Mouse (Mus musculus): ENCODE results near the gene Mical2. TPM values are rescaled to one million over a fixed set of nuclear protein-coding genes. Genes with fewer than 3 reads are reported as not detected.

The Mical2 gene
- total RNA-seq, 2 experiments from 2014 or later, result 80.8 to 101 TPM

GRCm38 (mm10) chr7:112207717-112208116 lies 17.9 kb upstream of the Mical2 start:
- no peak for DNase-seq
- intact Hi-C loops (cut with DNase I), result loop anchor here (2.0 kb wide), 1 partner anchor 15 kb away; no protein-coding TSS in a partner anchor

DNA sequence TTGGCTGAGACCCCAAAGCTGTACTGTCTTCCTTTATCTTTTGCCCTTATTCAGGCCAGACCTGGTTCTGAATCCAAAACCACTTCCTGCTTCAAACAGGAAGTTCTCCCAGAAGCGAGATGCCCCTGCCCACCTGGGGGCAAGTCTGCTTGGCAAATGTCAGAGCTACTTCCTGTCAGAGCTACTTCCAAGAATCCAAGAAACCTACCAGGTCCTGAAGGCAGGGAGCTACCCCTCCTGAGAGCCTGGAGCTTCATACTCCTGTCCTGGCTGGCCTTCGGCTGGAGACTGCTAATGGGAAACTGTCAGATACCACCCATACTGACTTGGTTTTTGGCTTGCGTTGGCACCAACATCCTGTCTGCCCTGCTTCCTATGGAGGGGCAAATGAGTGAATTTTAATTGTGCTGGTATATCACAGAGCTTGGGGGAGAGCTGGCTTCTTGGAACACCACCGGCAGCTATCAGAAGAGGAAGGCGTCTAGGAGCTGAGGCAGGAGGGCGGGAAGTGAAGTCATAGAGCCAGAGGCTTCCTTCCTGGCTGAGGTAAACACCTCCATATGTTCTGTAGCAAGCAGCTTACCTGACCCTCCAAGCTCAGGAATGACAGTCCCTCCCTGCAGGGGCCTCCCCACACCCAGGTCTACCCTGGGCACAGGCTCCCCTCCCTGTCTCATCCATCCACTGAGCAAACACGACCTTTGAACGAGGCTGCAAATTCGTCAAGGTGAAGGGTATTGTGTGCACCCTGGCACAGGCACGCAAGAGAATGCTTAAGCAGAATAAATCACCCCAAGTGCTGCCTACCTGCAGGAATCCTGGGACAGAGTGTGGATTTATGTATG lies 17.1 kb upstream of the Mical2 start:
- intact Hi-C loops (cut with DNase I), result no loop called here
- no peak for DNase-seq

DNA sequence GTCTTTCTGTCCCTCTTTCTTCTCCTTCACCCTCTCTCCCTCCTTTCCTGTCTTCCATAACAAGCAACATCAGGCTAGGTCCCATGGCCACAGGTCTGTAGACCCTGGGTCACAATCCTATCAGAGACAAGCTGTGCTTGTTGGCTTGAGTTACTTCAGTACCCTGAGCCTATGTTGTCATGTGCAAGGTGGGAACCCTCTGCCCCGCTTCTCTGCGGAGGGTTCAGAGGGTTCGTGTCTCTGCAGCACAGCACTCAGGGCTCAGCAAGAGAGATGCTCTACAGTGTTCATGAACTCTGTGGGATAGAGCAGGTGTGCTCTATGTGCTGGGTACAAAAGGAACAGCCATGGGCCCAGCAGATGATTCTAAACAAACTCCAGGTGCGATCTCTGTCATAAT lies 16.0 kb upstream of the Mical2 start:
- no peak for DNase-seq
- intact Hi-C loops (cut with DNase I), result no loop called here

GRCm38 (mm10) chr7:112212921-112213721 lies 12.5 kb upstream of the Mical2 start:
- no peak for DNase-seq
- intact Hi-C loops (cut with DNase I), result loop anchor here (1.0 kb wide), 2 partner anchors 115 to 156 kb away; no protein-coding TSS in a partner anchor

DNA sequence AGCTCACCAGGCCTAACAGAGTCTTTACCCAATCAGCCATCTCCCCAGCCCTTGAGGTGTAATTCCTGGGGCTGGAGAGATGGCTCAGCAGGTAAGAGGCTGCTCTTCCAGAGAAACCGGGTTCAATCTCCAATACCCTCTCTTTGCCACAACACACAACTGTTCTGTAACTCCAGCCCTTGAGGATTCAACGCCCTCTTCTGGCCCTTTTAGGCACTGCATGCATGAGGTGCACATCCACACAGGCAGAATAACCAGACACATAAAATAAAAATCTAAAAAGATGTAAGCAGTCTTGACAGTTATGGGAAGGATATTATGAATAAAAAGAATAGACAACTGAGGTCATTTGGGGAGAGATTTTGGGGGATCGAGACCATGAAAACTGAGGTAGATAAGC lies 9.8 kb upstream of the Mical2 start:
- intact Hi-C loops (cut with DNase I), result no loop called here
- no peak for DNase-seq

DNA sequence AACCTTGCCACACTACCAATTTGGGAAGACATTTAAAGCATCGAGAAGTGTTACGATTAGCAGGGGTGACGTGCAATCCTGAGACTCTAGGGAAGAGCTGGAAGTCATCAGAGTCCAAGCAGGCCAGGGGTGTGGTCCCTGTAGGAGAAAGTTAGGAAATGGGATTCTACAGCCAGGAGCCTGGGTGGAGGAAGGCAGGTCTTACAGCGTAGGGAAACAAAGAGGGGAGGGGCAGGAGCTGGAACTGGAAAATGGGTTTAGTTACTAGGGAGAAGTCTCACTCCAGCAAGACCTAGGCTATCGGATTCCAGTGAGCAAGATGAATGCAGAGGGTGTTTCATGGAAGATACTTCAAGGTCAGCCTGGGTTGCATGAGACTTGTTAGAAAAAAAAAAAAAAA lies 8.9 kb upstream of the Mical2 start:
- intact Hi-C loops (cut with DNase I), result no loop called here
- DNase-seq, result no peak

DNA sequence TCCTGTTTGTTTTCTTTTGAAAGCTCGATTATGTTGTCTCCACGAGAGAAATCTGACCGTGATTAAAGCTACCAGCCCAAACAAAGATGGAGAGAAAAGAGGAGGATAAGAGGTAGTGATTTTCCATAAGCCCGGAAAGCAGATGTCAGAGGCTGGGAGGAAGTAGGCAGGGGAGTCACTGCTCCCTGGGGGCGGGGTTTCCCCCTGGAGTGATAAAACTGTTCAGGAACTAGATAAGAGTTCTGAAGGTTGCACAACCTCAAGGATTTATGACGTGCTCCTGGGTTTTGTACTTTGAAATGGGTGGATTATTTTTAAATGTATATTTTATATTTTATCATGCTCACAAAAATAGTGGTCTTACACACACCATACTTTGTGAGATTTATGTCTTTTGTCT lies 8.4 kb upstream of the Mical2 start:
- intact Hi-C loops (cut with DNase I), result no loop called here
- no peak for DNase-seq

DNA sequence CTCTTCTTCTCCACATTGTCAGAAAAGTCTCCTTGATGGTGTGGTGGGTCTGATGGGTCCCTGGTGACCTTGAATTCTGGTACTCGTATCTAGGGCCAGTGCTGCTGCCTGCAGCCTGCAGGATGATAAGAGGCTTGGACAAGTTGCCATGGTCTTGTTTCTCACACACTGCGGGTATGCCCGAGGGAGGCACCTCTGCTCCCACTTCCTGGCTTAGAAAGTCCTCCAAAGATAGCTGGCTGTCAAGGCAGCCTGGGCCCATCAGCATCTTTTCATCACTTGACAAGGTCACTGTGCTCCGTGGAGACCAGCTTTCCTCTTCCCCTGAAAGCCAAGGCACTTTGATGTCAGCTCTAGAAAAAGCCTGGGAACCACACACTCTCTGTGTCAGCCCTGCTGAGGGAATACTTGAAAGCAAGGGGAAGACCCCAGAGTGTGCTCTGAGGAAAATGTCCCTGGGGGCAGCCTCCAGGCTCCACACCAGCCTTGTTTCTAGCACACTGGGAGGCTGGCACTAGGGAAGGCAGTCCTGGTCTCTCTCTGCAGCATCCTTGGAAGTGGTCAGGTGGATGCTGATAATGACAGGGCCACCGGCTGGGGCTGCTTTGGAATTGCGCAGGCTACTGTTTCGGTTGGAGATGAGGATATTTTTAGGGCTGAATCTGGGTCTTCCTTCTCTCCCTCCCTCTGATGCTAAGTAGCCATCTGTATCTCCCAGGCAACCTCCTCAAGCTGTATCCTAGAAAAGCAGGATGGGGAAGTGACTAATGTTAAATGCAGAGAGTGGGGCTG lies 2.7 kb upstream of the Mical2 start:
- no peak for DNase-seq

GRCm38 (mm10) chr7:112224854-112225253 lies 802 bp upstream of the Mical2 start:
- intact Hi-C loops (cut with DNase I), result loop anchor here (5.0 kb wide), 1 partner anchor 102 kb away; no protein-coding TSS in a partner anchor
- DNase-seq, result no peak

More for the DNA sequence above, 2.7 kb upstream of the Mical2 start:
- intact Hi-C loops (cut with DNase I), result loop anchor here (2.0 kb wide), 2 partner anchors 16 to 38 kb away; no protein-coding TSS in a partner anchor

GRCm38 (mm10) chr7:112226446-112227265 lies 1.0 kb downstream of the Mical2 start:
- DNase-seq, result peak; percentile 55 to 63
- intact Hi-C loops (cut with DNase I), result loop anchor here (2.0 to 5.0 kb wide), 3 partner anchors 52 to 101 kb away; no protein-coding TSS in a partner anchor

GRCm38 (mm10) chr7:112227266-112227562 lies 1.6 kb downstream of the Mical2 start:
- no peak for DNase-seq
- intact Hi-C loops (cut with DNase I), result loop anchor here (2.0 to 5.0 kb wide), 3 partner anchors 52 to 100 kb away; no protein-coding TSS in a partner anchor

DNA sequence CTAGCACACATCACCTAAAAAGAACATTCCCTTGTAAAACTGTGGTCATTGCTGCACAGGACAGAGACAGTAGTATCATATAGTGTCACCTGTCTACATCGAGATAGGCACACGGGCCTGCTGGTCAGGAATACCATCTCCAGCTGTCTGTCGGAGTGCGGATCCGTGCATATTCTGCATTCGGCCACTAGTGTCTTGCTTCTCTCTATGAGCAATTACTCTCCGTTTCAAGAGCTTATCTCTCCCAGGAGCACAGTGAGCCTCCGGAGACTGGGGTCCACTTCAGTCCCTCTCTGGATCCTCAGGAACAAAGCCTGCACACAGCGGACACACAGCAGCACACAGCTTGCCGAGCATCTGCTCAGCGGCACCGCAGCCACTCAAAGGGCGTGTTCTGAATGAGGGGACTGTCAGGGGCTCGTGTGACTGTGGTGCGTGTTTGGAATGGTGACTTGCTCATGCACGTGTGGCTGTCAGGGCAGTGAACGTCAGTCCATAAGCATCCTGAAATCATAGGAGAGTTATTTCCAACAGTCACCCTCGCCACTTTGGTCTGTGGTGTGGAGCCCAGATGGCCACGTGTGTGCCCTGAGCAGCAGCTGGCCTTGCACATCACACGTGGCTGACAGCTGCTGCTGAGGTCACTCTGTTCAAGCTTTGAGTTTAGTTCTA lies 3.3 kb downstream of the Mical2 start:
- intact Hi-C loops (cut with DNase I), result loop anchor here (5.0 kb wide), 1 partner anchor 98 kb away; no protein-coding TSS in a partner anchor
- peak in 1 of 2 experiments; percentile 64 for DNase-seq

GRCm38 (mm10) chr7:112231731-112232130 lies 6.1 kb downstream of the Mical2 start:
- intact Hi-C loops (cut with DNase I), result no loop called here
- peak; percentile 65 to 66 for DNase-seq

DNA sequence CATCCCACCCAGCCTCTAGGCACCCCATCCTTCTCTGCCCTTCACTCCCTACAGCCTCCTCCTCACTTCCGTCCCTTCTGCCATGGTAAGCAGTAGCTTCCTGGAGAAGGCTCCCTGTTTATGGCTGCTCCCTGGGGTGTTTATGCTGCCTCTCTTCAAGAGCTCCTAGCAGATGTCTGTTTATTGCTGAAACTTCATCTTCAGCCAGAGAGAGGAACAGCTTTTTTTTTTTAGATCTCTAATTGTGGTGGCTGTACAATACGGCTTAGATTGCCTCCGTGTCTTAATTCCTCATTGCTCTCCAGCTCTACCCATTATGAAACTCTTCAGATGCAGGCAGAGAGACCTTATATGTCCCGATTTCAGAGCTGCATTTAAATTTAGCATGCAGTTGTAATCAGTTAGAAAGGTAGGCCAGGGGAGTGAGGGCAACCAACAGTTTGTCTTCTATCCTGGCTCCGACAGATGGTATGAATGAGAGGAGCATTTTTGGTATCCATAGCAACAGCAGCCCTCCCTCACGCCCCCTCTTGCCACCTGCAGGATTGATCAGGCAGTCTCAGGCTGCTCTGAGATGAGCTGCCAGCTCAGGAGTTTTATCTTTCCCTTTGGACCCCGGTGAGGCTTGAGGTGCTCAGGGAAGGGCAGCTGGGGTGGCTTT lies 7.8 kb downstream of the Mical2 start:
- intact Hi-C loops (cut with DNase I), result no loop called here
- no peak for DNase-seq

GRCm38 (mm10) chr7:112234410-112234809 lies 8.8 kb downstream of the Mical2 start:
- intact Hi-C loops (cut with DNase I), result no loop called here

GRCm38 (mm10) chr7:112235493-112235892 lies 9.8 kb downstream of the Mical2 start:
- intact Hi-C loops (cut with DNase I), result loop anchor here (5.0 kb wide), 1 partner anchor 62 kb away; no protein-coding TSS in a partner anchor
- no peak for DNase-seq

More at GRCm38 (mm10) chr7:112234410-112234809, 8.8 kb downstream of the Mical2 start:
- DNase-seq, result peak in 1 of 2 experiments; percentile 53

DNA sequence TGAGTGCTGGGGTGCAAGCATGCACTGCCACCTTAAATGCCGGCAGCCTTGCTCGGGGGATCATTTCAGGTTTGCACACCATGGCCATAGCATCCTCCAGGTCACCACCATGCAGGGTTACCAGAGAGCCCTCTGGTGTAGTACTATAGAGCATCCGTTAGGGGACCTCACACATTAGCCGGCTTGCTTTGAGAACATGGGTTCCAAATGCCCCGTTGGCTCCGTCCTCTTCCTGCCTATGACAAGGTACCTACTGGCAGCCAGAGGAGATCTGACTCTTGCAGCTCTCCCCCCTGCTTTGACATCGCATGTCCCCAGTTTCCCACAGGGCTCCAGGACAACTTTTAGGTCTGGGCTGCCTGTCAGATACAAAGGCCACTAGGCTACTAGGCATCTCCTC lies 11.6 kb downstream of the Mical2 start:
- intact Hi-C loops (cut with DNase I), result loop anchor here (2.0 to 5.0 kb wide), 2 partner anchors 20 to 60 kb away; no protein-coding TSS in a partner anchor
- no peak for DNase-seq

DNA sequence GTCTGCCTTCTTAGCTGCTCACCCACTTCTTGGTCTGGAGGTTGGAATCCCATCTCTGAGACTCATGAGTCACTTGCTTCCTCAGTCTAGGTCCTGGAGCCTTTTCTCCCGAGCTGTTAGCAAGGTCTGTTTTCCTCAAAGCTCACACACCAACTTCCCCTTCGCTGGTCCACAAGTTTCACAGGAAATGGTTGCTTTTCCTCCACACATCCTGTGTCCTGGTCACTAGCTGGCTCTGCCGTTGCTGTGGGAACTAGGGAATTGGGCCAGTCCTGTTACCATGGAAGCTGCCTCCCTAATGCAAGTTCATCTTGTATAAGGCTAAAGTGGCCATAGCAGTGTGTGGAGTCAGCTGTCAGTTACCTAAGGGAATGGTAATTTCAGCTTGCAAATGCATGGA lies 12.2 kb downstream of the Mical2 start:
- intact Hi-C loops (cut with DNase I), result loop anchor here (2.0 to 5.0 kb wide), 2 partner anchors 19 to 59 kb away; no protein-coding TSS in a partner anchor
- DNase-seq, result peak in 1 of 2 experiments; percentile 53

All from heart, postnatal 36 days (tissue).